In the genomic region with DNA sequence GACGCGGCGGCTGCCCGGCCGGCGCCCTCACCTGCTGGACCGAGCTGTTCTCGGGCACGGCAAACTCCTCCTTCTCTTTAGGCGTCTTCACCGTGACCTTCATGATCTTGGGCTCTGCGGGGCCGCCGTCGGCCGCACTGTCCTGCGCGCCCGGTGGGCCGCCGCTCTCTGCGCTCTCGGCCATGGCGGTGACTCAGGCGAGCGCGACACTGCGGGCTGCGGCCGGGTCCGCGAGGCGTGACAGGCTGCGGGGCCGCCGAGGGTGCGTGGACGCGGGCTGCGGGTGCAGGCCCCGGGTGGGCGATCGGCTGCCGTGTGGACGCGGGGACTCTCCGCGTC, we compare ENCODE assay signal across 8 mouse cellular contexts. TPM values are rescaled to one million over a fixed set of nuclear protein-coding genes. Genes with fewer than 3 reads are reported as not detected.
DNase-seq lines count a peak whose midpoint lies in the region; ATAC-seq and TF ChIP-seq lines count a peak whose summit lies in the region.

No protein-coding gene starts in this region.

- TF ChIP-seq CTCF in gastrocnemius, adult 2 months (IDR thresholded peaks at IDR 0.05), result no peak
- no peak for TF ChIP-seq CTCF in thymus, adult 2 months (IDR thresholded peaks at IDR 0.05; ENCODE audit: borderline replicate concordance, control insufficient read depth, extremely low read depth, insufficient read depth, low read length, poor library complexity)

- DNase-seq in gastrocnemius, adult 2 months, result no peak
- DNase-seq in gastrocnemius, postnatal 25 days, result no peak
- DNase-seq in thymus, adult 2 months, result no peak
- no peak for DNase-seq in thymus, postnatal 25 days
- no peak for DNase-seq in embryo, embryonic 9.5 days (ENCODE audit: extremely low spot score)
- no peak for DNase-seq in thymus, postnatal 14 days
- DNase-seq in layer of hippocampus, adult 9-10 months (ENCODE audit: low spot score), result no peak

- no peak for TF ChIP-seq POLR2A in thymus, adult 2 months (IDR thresholded peaks at IDR 0.05; ENCODE audit: control insufficient read depth, extremely low read depth, insufficient read depth, low read length, poor library complexity)

- H3K9me3 ChIP-seq in liver, embryonic 12.5 days (replicated peaks), result no peaks in the 10 kb centered on the region

- ATAC-seq in liver, embryonic 12.5 days, result peak; percentile 74

- peak overlapping the region; percentile 98 for H3K27ac ChIP-seq in gastrocnemius, adult 2 months
- H3K27ac ChIP-seq in thymus, adult 2 months (ENCODE audit: control insufficient read depth, insufficient read depth, low read length), result no peak overlapping the region
- H3K27ac ChIP-seq in liver, embryonic 12.5 days, result peak overlapping the region; percentile 88

- no peaks in the 10 kb centered on the region for H3K27me3 ChIP-seq in thymus, adult 2 months (ENCODE audit: control insufficient read depth, insufficient read depth, low read length)
- no peaks in the 10 kb centered on the region for H3K27me3 ChIP-seq in liver, embryonic 12.5 days (replicated peaks)

- WGBS in thymus, adult 2 months, result under 1% methylated on average over 48 of the region's 48 CpGs
- under 1% methylated on average over 39 of the region's 48 CpGs for WGBS in liver, embryonic 12.5 days (ENCODE audit: insufficient replicate concordance)

- intact Hi-C loops in gastrocnemius, adult 2 months (cut with DNase I), result no loop called here

- peak overlapping the region; percentile 92 for H3K4me3 ChIP-seq in gastrocnemius, adult 2 months
- H3K4me3 ChIP-seq in thymus, adult 2 months (ENCODE audit: control insufficient read depth, insufficient read depth, low read length), result peak overlapping the region; percentile 87
- H3K4me3 ChIP-seq in liver, embryonic 12.5 days, result peak overlapping the region; percentile 96

- no peaks in the 10 kb centered on the region for H3K36me3 ChIP-seq in thymus, adult 2 months (ENCODE audit: control insufficient read depth, insufficient read depth, low read length)
- 0 out of 2 replicates have a peak, but pooled peaks cover 3% of the 10 kb centered on the region for H3K36me3 ChIP-seq in liver, embryonic 12.5 days

- peaks cover 8% of the 10 kb centered on the region for H3K4me1 ChIP-seq in thymus, adult 2 months (replicated peaks; ENCODE audit: control insufficient read depth, insufficient read depth, low read length)
- H3K4me1 ChIP-seq in liver, embryonic 12.5 days, result peaks cover 41% of the 10 kb centered on the region

- H3K4me2 ChIP-seq in liver, embryonic 12.5 days, result peak overlapping the region; percentile 85

- peak overlapping the region; percentile 99 for H3K9ac ChIP-seq in liver, embryonic 12.5 days

RNA-seq across cellular contexts. Expression of gene Ubqln1, which starts 0.2 kb away (rescaled TPM):
- 10 to 100 TPM; 49.0 to 51.9 TPM for total RNA-seq in gastrocnemius, adult 2 months (2021)
- total RNA-seq in gastrocnemius, postnatal 25 days (2021), result 10 to 100 TPM; 41.1 to 42.4 TPM
- 161 and 171 TPM in 2 replicates for polyA plus RNA-seq in thymus, adult 2 months (2012; rRNA removed)
- 83.3 and 83.6 TPM in 2 replicates for polyA plus RNA-seq in liver, embryonic 12.5 days (2016; fragmentation: Nextera tagmentation; extraction: Ambion mirVana)

RNA-seq across cellular contexts. Expression of gene Idnk, which starts 57.8 kb away (rescaled TPM):
- 10 to 100 TPM in 1 of 2 experiments, 1 to 10 TPM in 1; 8.0 to 10.8 TPM for total RNA-seq in gastrocnemius, adult 2 months (2021)
- total RNA-seq in gastrocnemius, postnatal 25 days (2021), result 10 to 100 TPM in 1 of 2 experiments, 1 to 10 TPM in 1; 9.3 to 12.2 TPM
- polyA plus RNA-seq in thymus, adult 2 months (2012; rRNA removed), result 53.4 and 57.2 TPM in 2 replicates
- 24.6 and 25.8 TPM in 2 replicates for polyA plus RNA-seq in liver, embryonic 12.5 days (2016; fragmentation: Nextera tagmentation; extraction: Ambion mirVana)
